Mouse (Mus musculus) neural tube, embryonic 11.5 days (tissue): ENCODE measurements at regions not wholly inside any gene's neighbourhood (a gene's known extent, or its start where the extent isn't known, plus 50 kb on each side); places are given as distances from the start of the nearest gene placed in this dataset.

Experiments used
- ATAC-seq: fragments of 200-750 bp; cut with Nextera tagmentation; 2 replicates; pipeline ENCODE4 v1.8.0; 2017; ENCODE audit warnings: moderate number of reproducible peaks, mild to moderate bottlenecking, moderate TSS enrichment, moderate library complexity; ENCODE audit not compliant: insufficient read depth, low FRiP score, low TSS enrichment
- DNase-seq: peaks from one replicate; pipeline ENCODE4 v3.0.0-alpha.2; 2015; ENCODE audit warnings: low spot score
- H3K27ac ChIP-seq: fragments of 300-500 bp; sonication (generic); 2 replicates; pipeline ENCODE4 v1.5.1; 2014; ENCODE audit warnings: low read depth, mild to moderate bottlenecking, low read length
- H3K27me3 ChIP-seq: fragments of 300-500 bp; sonication (generic); 2 replicates; pipeline ENCODE4 v1.6.1; 2014; ENCODE audit warnings: mild to moderate bottlenecking, low read length, mixed read lengths; ENCODE audit not compliant: control insufficient read depth, insufficient read depth
- H3K36me3 ChIP-seq: fragments of 300-500 bp; sonication (generic); 2 replicates; pipeline ENCODE4 v1.6.1; 2014; ENCODE audit warnings: mild to moderate bottlenecking, low read length, moderate library complexity, mixed read lengths; ENCODE audit not compliant: control insufficient read depth, insufficient read depth
- H3K4me1 ChIP-seq: fragments of 300-500 bp; sonication (generic); 2 replicates; pipeline ENCODE4 v1.6.1; 2014; ENCODE audit warnings: low read length, mixed read lengths; ENCODE audit not compliant: control insufficient read depth, insufficient read depth
- H3K4me2 ChIP-seq: fragments of 300-500 bp; sonication (generic); 2 replicates; pipeline ENCODE4 v1.6.1; 2014; ENCODE audit warnings: low read depth, mild to moderate bottlenecking, moderate library complexity
- H3K4me3 ChIP-seq: fragments of 300-500 bp; sonication (generic); 2 replicates; pipeline ENCODE4 v1.5.1; 2014; ENCODE audit warnings: low read depth, low read length
- H3K9ac ChIP-seq: fragments of 300-500 bp; sonication (generic); 2 replicates; pipeline ENCODE4 v1.6.1; 2014; ENCODE audit warnings: mild to moderate bottlenecking, low read length
- H3K9me3 ChIP-seq: fragments of 300-500 bp; sonication (generic); 2 replicates; pipeline ENCODE4 v1.6.1; 2016; ENCODE audit warnings: low read length; ENCODE audit not compliant: control insufficient read depth
- WGBS: fragments of 180-500 bp; shearing (Covaris S2); extraction: QIAGEN DNeasy Blood & Tissue Kit; methylation state at CpG from one replicate; pipeline ENCODE4 v1.1.7; 2014; 5-methylcytosine and 5-hydroxymethylcytosine counted together

- no peak for DNase-seq
- no peaks in the 10 kb centered on the region for H3K4me1 ChIP-seq
- H3K4me2 ChIP-seq = no peak overlapping the region
Measured at GRCm38 (mm10) chr12:90664436-90664835, 73.8 kb downstream of the Dio2 start.

GRCm38 (mm10) chr12:90645452-90645851, 92.8 kb downstream of the Dio2 start:
- Histone ChIP-seq H3K4me1 (no peaks in the 10 kb centered on the region), H3K27ac (no peak overlapping the region), H3K4me3 (no peak overlapping the region), H3K27me3 (no peaks in the 10 kb centered on the region), H3K4me2 (no peak overlapping the region), H3K9ac (no peak overlapping the region), H3K9me3 (no peaks in the 10 kb centered on the region), H3K36me3 (no peaks in the 10 kb centered on the region)
- ATAC-seq (no peak), DNase-seq (no peak)
- 82% methylated on average over 5 of the region's 5 CpGs for WGBS

More at GRCm38 (mm10) chr12:90664436-90664835, 73.8 kb downstream of the Dio2 start:
- H3K9me3 ChIP-seq = no peaks in the 10 kb centered on the region
- no peaks in the 10 kb centered on the region for H3K27me3 ChIP-seq
- no peak for ATAC-seq
- no peaks in the 10 kb centered on the region for H3K36me3 ChIP-seq
- H3K9ac ChIP-seq = no peak overlapping the region
- no peak overlapping the region for H3K27ac ChIP-seq
- WGBS = 65% methylated on average over 2 of the region's 2 CpGs
- H3K4me3 ChIP-seq = no peak overlapping the region

- WGBS = 7% methylated on average over 1 of the region's 1 CpGs
Measured at GRCm38 (mm10) chr12:90643891-90644290, 94.3 kb downstream of the Dio2 start.

GRCm38 (mm10) chr12:90624856-90625255, 113.4 kb downstream of the Dio2 start:
- H3K27ac ChIP-seq = no peak overlapping the region
- ATAC-seq = no peak
- no peak overlapping the region for H3K9ac ChIP-seq
- no peak for DNase-seq
- H3K4me2 ChIP-seq = no peak overlapping the region
- no peaks in the 10 kb centered on the region for H3K4me1 ChIP-seq
- no peaks in the 10 kb centered on the region for H3K36me3 ChIP-seq
- no peaks in the 10 kb centered on the region for H3K27me3 ChIP-seq
- H3K9me3 ChIP-seq = no peaks in the 10 kb centered on the region
- no peak overlapping the region for H3K4me3 ChIP-seq

More at GRCm38 (mm10) chr12:90643891-90644290, 94.3 kb downstream of the Dio2 start:
- H3K9me3 ChIP-seq = no peaks in the 10 kb centered on the region
- H3K4me2 ChIP-seq = no peak overlapping the region
- H3K27ac ChIP-seq = no peak overlapping the region
- no peak for ATAC-seq
- H3K9ac ChIP-seq = no peak overlapping the region
- no peaks in the 10 kb centered on the region for H3K36me3 ChIP-seq
- H3K4me1 ChIP-seq = no peaks in the 10 kb centered on the region
- H3K27me3 ChIP-seq = no peaks in the 10 kb centered on the region
- DNase-seq = peak; percentile 14
- no peak overlapping the region for H3K4me3 ChIP-seq

- ATAC-seq (no peak), DNase-seq (no peak)
- H3K9ac ChIP-seq = no peak overlapping the region
- H3K4me2 ChIP-seq = no peak overlapping the region
- H3K4me3 ChIP-seq = no peak overlapping the region
- no peaks in the 10 kb centered on the region for H3K9me3 ChIP-seq
- H3K27ac ChIP-seq = no peak overlapping the region
- no peaks in the 10 kb centered on the region for H3K4me1 ChIP-seq
- no peaks in the 10 kb centered on the region for H3K36me3 ChIP-seq
- WGBS = 82% methylated on average over 2 of the region's 2 CpGs
- H3K27me3 ChIP-seq = no peaks in the 10 kb centered on the region
Measured at GRCm38 (mm10) chr12:90623426-90623825, 114.8 kb downstream of the Dio2 start.

- no peaks in the 10 kb centered on the region for H3K9me3 ChIP-seq
- H3K4me2 ChIP-seq = no peak overlapping the region
- ATAC-seq = no peak
- no peaks in the 10 kb centered on the region for H3K27me3 ChIP-seq
- H3K36me3 ChIP-seq = no peaks in the 10 kb centered on the region
- no peak overlapping the region for H3K4me3 ChIP-seq
- H3K9ac ChIP-seq = no peak overlapping the region
- no peak for DNase-seq
- H3K27ac ChIP-seq = no peak overlapping the region
- H3K4me1 ChIP-seq = no peaks in the 10 kb centered on the region
- WGBS = 85% methylated on average over 2 of the region's 2 CpGs
Measured at GRCm38 (mm10) chr12:90608810-90609209, 129.4 kb downstream of the Dio2 start.

- Histone ChIP-seq H3K4me3 (no peak overlapping the region), H3K36me3 (no peaks in the 10 kb centered on the region), H3K27me3 (no peaks in the 10 kb centered on the region), H3K9ac (no peak overlapping the region), H3K27ac (no peak overlapping the region), H3K4me1 (no peaks in the 10 kb centered on the region), H3K9me3 (no peaks in the 10 kb centered on the region), H3K4me2 (no peak overlapping the region)
- DNase-seq = no peak
- ATAC-seq = no peak
- WGBS = 85% methylated on average over 6 of the region's 6 CpGs
Measured at GRCm38 (mm10) chr12:90607894-90608293, 130.3 kb downstream of the Dio2 start.

- no peak for ATAC-seq
Measured at GRCm38 (mm10) chr12:90580006-90580405, 158.2 kb downstream of the Dio2 start.

GRCm38 (mm10) chr12:90576103-90576502, 162.1 kb downstream of the Dio2 start:
- WGBS = 77% methylated on average over 2 of the region's 2 CpGs
- Histone ChIP-seq H3K9me3 (no peaks in the 10 kb centered on the region), H3K36me3 (no peaks in the 10 kb centered on the region), H3K27me3 (no peaks in the 10 kb centered on the region), H3K9ac (no peak overlapping the region), H3K4me3 (no peak overlapping the region), H3K4me2 (no peak overlapping the region), H3K4me1 (no peaks in the 10 kb centered on the region), H3K27ac (no peak overlapping the region)
- ATAC-seq (no peak), DNase-seq (no peak)

More at GRCm38 (mm10) chr12:90580006-90580405, 158.2 kb downstream of the Dio2 start:
- H3K27me3 ChIP-seq = no peaks in the 10 kb centered on the region
- H3K36me3 ChIP-seq = no peaks in the 10 kb centered on the region
- no peak overlapping the region for H3K4me2 ChIP-seq
- 88% methylated on average over 3 of the region's 3 CpGs for WGBS
- H3K9me3 ChIP-seq = no peaks in the 10 kb centered on the region
- no peak overlapping the region for H3K27ac ChIP-seq
- H3K9ac ChIP-seq = no peak overlapping the region
- H3K4me1 ChIP-seq = no peaks in the 10 kb centered on the region
- no peak overlapping the region for H3K4me3 ChIP-seq
- no peak for DNase-seq
